Mouse (Mus musculus): ENCODE measurements around the gene Arg1. TPM values are rescaled to one million over a fixed set of nuclear protein-coding genes. Genes with fewer than 3 reads are reported as not detected.

The Arg1 gene
- polyA plus RNA-seq (2014; fragmentation: Nextera tagmentation; extraction: Ambion mirVana): 4.3 and 4.8 TPM in 2 replicates

DNA sequence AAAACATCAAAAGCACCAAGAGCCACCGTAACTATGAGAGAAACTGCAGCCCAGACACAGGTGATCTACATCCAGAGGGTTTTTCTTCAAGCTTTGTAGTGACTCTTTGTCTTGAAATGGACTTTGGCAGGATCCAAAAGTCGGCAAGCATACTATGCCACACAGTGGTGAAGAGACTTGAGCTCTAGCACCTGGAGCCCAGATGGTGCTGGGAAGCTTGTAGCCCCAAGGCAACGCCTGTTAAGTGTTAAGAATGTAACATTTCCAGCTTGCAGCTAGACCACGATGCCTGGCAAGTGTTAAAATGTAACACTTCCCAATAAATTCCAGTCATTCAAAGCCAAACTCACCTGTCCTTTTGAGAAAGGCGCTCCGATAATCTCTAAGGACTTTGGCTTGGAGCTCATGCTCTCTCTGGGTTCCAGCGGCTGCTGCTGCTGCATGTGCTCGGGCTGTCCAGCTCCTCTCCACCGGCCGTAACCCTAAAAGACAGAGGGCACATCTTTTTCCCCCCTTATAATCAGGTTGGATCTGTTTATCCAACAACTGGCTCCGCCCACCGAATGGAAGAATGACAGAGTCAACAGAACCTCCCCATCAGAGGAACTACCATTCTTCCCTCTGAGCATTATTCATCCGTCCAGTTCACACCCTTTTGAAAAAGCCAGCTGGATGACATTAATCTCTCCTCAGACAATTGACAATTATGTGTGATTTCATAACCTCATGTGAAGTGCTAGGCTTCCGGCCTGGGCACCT is at the start of gene Arg1:
TSS of gene Arg1 (minus strand) at position 523 of the 759 bp plus-strand sequence.
- H3K9ac ChIP-seq (ENCODE audit: low read length): no peak within 1 kb of the TSS
- H3K4me2 ChIP-seq (ENCODE audit: low read length): peak within 1 kb of the TSS; percentile 42
- H3K4me3 ChIP-seq (ENCODE audit: low read depth, low read length): 0 out of 2 replicates have a peak within 1 kb of the TSS, but pooled peaks have one; percentile 2
- no peaks in the 10 kb centered on the region for H3K9me3 ChIP-seq (ENCODE audit: control insufficient read depth, low read length)
- H3K36me3 ChIP-seq (ENCODE audit: control insufficient read depth, insufficient read depth, low read length): no peaks in the 10 kb centered on the region
- H3K4me1 ChIP-seq (replicated peaks; ENCODE audit: control insufficient read depth, insufficient read depth, low read length): peaks cover 10% of the 10 kb centered on the region
- no peak within 1 kb of the TSS for H3K27ac ChIP-seq (ENCODE audit: low read depth)
- no peaks in the 10 kb centered on the region for H3K27me3 ChIP-seq (replicated peaks; ENCODE audit: control insufficient read depth, insufficient read depth, low read length)
- WGBS: 18% methylated on average over 14 of the region's 14 CpGs
- ATAC-seq (replicated peaks; ENCODE audit: low FRiP score, low TSS enrichment, low read depth): peak; percentile 66; the same call in 1 of the 2 replicates
- peak; percentile 65 for DNase-seq (ENCODE audit: low spot score)

DNA sequence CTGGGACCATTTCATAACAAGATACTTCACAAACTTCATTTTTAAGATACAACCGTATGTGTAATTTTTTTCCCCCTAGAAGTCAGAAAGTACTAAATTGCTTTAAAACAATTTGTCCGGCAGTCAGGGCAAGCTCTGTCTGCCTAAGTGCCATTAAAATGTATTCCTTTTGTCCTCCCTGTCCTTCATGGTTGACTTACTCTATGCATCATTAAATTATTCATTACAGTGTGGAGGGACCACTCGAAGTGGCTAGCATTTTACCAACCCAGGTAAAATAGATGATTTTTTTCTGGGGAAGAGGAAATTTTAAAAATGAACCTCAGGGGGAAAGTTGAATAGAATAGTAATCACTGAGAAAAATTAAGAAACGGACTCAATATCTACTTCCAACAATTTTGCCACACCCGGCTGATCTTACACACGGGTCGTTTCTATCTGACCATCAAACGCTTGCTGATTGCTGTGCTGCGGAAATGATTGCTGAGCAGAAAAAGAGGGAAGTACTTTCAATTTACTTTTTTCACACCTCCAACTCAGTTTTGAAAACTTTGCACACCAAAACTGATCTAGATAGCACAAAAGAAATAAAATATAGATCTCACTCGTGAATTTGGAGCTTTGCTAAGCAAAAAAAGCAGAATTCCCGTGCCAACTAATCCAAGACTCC is 46.7 kb upstream of the Arg1 start:
- Histone ChIP-seq H3K4me3 (ENCODE audit: low read depth, low read length) (no peak overlapping the region), H3K27ac (ENCODE audit: low read depth) (no peak overlapping the region), H3K36me3 (ENCODE audit: control insufficient read depth, insufficient read depth, low read length) (no peaks in the 10 kb centered on the region), H3K9ac (ENCODE audit: low read length) (no peak overlapping the region), H3K9me3 (ENCODE audit: control insufficient read depth, low read length) (no peaks in the 10 kb centered on the region), H3K4me2 (ENCODE audit: low read length) (no peak overlapping the region), H3K27me3 (replicated peaks; ENCODE audit: control insufficient read depth, insufficient read depth, low read length) (no peaks in the 10 kb centered on the region), H3K4me1 (replicated peaks; ENCODE audit: control insufficient read depth, insufficient read depth, low read length) (peaks cover 10% of the 10 kb centered on the region)
- DNase-seq (ENCODE audit: low spot score) (no peak), ATAC-seq (replicated peaks; ENCODE audit: low FRiP score, low TSS enrichment, low read depth) (no peak)
- WGBS: 88% methylated on average over 11 of the region's 11 CpGs

DNA sequence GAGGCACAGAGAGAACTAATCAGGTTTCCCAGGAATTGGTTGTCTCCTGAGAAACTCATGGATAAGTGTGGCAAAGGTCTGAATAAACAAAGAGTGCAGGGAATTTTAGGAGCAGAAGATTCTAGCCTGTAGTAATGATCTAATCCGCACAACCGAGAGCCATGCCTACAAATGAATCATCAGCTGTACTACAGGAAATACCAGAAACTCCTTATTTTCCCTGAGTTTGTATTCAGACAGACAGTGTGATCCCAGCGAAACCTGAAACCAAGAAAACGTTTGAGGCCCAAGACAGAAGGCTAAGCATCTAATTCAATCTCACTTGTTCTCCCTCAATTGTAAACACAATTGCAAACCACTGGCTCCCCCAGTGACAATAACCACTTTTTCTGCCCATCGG is 46.1 kb upstream of the Arg1 start:
- no peaks in the 10 kb centered on the region for H3K9me3 ChIP-seq (ENCODE audit: control insufficient read depth, low read length)
- H3K27ac ChIP-seq (ENCODE audit: low read depth): peak overlapping the region; percentile 6; the same call in 1 of the 2 replicates
- no peaks in the 10 kb centered on the region for H3K36me3 ChIP-seq (ENCODE audit: control insufficient read depth, insufficient read depth, low read length)
- ATAC-seq (replicated peaks; ENCODE audit: low FRiP score, low TSS enrichment, low read depth) (no peak), DNase-seq (ENCODE audit: low spot score) (no peak)
- no peak overlapping the region for H3K4me3 ChIP-seq (ENCODE audit: low read depth, low read length)
- 32% methylated on average over 5 of the region's 5 CpGs for WGBS
- no peak overlapping the region for H3K9ac ChIP-seq (ENCODE audit: low read length)
- H3K27me3 ChIP-seq (replicated peaks; ENCODE audit: control insufficient read depth, insufficient read depth, low read length): no peaks in the 10 kb centered on the region
- H3K4me2 ChIP-seq (ENCODE audit: low read length): no peak overlapping the region
- peaks cover 10% of the 10 kb centered on the region for H3K4me1 ChIP-seq (replicated peaks; ENCODE audit: control insufficient read depth, insufficient read depth, low read length)

DNA sequence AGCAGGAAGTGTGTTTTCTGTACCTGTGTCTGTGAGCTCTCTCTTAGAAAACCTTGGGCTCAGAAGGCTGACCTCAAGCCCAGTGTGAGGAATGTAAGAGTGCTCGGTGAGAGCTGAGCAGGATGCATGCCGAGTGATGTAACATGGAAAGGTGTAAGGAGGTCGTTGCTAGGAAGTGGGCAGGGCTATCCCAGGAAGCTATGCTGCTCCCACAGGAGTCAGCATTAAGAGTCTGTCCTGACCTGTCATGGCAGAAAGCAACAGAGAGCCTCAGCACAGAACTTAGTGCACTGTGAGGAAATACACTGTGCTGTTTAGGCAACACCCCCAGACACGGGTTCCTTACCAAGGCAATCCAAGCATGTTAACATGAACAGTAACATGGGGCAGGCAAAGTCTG is 45.6 kb upstream of the Arg1 start:
- WGBS: 14% methylated on average over 4 of the region's 4 CpGs
- H3K9me3 ChIP-seq (ENCODE audit: control insufficient read depth, low read length): no peaks in the 10 kb centered on the region
- no peak overlapping the region for H3K4me2 ChIP-seq (ENCODE audit: low read length)
- no peak overlapping the region for H3K4me3 ChIP-seq (ENCODE audit: low read depth, low read length)
- peaks cover 10% of the 10 kb centered on the region for H3K4me1 ChIP-seq (replicated peaks; ENCODE audit: control insufficient read depth, insufficient read depth, low read length)
- no peaks in the 10 kb centered on the region for H3K36me3 ChIP-seq (ENCODE audit: control insufficient read depth, insufficient read depth, low read length)
- H3K27me3 ChIP-seq (replicated peaks; ENCODE audit: control insufficient read depth, insufficient read depth, low read length): no peaks in the 10 kb centered on the region
- peak overlapping the region; percentile 6; the same call in 1 of the 2 replicates for H3K27ac ChIP-seq (ENCODE audit: low read depth)
- no peak overlapping the region for H3K9ac ChIP-seq (ENCODE audit: low read length)
- no peak for DNase-seq (ENCODE audit: low spot score)
- ATAC-seq (replicated peaks; ENCODE audit: low FRiP score, low TSS enrichment, low read depth): no peak; the same call in 1 of the 2 replicates

DNA sequence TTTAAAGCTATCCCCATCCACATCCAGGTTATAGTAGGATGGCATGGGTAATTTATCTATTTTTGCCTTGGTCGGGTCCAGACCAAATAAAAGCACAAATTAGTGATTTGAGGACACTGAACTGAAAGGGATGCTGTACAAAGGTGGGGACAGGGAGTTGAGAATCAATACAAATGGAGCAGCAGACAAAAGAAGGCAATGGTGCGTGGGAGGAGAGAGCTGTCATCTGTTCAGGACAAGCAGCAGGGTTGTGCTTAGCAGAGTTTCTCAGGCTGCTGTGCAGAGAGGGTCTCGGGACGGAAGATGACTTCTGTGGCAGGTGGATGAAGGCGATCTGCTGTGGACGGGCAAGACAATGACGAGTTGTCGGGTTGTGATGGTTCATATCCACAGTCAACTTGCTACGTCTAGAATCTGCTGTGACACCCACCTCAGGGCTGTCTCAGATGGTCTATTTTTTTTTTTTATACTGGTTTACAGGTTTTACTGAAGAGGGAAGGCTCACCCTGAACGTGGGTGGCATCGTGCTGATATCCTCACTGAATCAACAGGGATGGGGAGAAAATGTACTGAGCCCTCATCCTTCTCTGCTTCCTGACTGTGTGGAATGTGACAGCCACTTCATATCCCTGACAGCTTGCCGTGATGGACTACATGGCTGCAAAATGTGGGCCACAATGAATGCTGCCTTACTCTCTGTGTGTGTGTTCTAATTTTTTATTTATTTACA is 38.7 kb upstream of the Arg1 start:
- Histone ChIP-seq H3K9ac (ENCODE audit: low read length) (no peak overlapping the region), H3K9me3 (ENCODE audit: control insufficient read depth, low read length) (no peaks in the 10 kb centered on the region), H3K4me3 (ENCODE audit: low read depth, low read length) (no peak overlapping the region), H3K27ac (ENCODE audit: low read depth) (no peak overlapping the region), H3K27me3 (replicated peaks; ENCODE audit: control insufficient read depth, insufficient read depth, low read length) (no peaks in the 10 kb centered on the region), H3K36me3 (ENCODE audit: control insufficient read depth, insufficient read depth, low read length) (no peaks in the 10 kb centered on the region), H3K4me2 (ENCODE audit: low read length) (no peak overlapping the region), H3K4me1 (replicated peaks; ENCODE audit: control insufficient read depth, insufficient read depth, low read length) (no peaks in the 10 kb centered on the region)
- ATAC-seq (replicated peaks; ENCODE audit: low FRiP score, low TSS enrichment, low read depth) (no peak), DNase-seq (ENCODE audit: low spot score) (no peak)
- 75% methylated on average over 12 of the region's 12 CpGs for WGBS

DNA sequence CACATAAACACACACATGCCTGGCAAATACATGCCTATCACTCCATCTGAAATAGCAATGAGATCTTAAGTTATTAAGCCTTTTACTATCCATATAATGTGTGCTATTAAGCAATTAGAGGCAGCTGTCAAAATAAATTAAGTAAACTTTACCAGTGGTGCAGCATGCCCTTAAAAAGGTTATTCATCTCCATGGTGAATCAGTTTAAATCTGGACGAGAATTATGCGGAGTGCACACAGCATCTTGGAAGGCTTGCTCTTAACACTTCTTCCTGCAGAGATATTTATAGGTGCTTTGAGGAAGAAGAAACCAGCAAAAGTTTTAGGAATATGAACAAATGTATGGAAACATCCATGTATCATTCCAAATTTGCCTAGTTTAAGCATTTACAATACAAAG is 34.6 kb upstream of the Arg1 start:
- no peak overlapping the region for H3K4me3 ChIP-seq (ENCODE audit: low read depth, low read length)
- DNase-seq (ENCODE audit: low spot score) (no peak), ATAC-seq (replicated peaks; ENCODE audit: low FRiP score, low TSS enrichment, low read depth) (no peak)
- H3K4me2 ChIP-seq (ENCODE audit: low read length): no peak overlapping the region
- no peak overlapping the region for H3K27ac ChIP-seq (ENCODE audit: low read depth)
- no peak overlapping the region for H3K9ac ChIP-seq (ENCODE audit: low read length)
- no peaks in the 10 kb centered on the region for H3K9me3 ChIP-seq (ENCODE audit: control insufficient read depth, low read length)
- 49% methylated on average over 2 of the region's 2 CpGs for WGBS
- no peaks in the 10 kb centered on the region for H3K36me3 ChIP-seq (ENCODE audit: control insufficient read depth, insufficient read depth, low read length)
- no peaks in the 10 kb centered on the region for H3K27me3 ChIP-seq (replicated peaks; ENCODE audit: control insufficient read depth, insufficient read depth, low read length)
- H3K4me1 ChIP-seq (replicated peaks; ENCODE audit: control insufficient read depth, insufficient read depth, low read length): 0 out of 2 replicates have a peak, but pooled peaks cover 6% of the 10 kb centered on the region

DNA sequence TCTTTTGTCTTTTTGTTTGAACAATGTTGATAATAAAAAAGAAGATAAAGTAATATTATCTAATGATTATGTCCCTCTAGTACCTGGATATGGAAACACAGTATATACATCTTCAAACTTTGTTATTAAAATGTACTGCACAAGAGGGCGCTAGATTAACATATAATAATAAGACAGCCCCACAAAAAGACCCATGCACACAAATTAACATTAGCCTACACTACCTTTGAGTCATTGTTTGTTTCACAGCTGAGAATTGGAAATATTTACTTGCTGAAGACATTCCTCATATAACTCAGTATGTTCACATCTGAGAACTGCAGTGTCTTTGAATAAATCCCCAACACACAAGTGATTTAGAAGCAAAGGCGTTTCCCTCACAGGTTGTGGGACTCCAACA is 33.8 kb upstream of the Arg1 start:
- Histone ChIP-seq H3K27ac (ENCODE audit: low read depth) (no peak overlapping the region), H3K4me3 (ENCODE audit: low read depth, low read length) (no peak overlapping the region), H3K4me1 (replicated peaks; ENCODE audit: control insufficient read depth, insufficient read depth, low read length) (0 out of 2 replicates have a peak, but pooled peaks cover 6% of the 10 kb centered on the region), H3K9ac (ENCODE audit: low read length) (no peak overlapping the region), H3K36me3 (ENCODE audit: control insufficient read depth, insufficient read depth, low read length) (no peaks in the 10 kb centered on the region), H3K9me3 (ENCODE audit: control insufficient read depth, low read length) (no peaks in the 10 kb centered on the region), H3K27me3 (replicated peaks; ENCODE audit: control insufficient read depth, insufficient read depth, low read length) (no peaks in the 10 kb centered on the region), H3K4me2 (ENCODE audit: low read length) (no peak overlapping the region)
- ATAC-seq (replicated peaks; ENCODE audit: low FRiP score, low TSS enrichment, low read depth) (no peak), DNase-seq (ENCODE audit: low spot score) (no peak)
- WGBS: 43% methylated on average over 2 of the region's 2 CpGs

DNA sequence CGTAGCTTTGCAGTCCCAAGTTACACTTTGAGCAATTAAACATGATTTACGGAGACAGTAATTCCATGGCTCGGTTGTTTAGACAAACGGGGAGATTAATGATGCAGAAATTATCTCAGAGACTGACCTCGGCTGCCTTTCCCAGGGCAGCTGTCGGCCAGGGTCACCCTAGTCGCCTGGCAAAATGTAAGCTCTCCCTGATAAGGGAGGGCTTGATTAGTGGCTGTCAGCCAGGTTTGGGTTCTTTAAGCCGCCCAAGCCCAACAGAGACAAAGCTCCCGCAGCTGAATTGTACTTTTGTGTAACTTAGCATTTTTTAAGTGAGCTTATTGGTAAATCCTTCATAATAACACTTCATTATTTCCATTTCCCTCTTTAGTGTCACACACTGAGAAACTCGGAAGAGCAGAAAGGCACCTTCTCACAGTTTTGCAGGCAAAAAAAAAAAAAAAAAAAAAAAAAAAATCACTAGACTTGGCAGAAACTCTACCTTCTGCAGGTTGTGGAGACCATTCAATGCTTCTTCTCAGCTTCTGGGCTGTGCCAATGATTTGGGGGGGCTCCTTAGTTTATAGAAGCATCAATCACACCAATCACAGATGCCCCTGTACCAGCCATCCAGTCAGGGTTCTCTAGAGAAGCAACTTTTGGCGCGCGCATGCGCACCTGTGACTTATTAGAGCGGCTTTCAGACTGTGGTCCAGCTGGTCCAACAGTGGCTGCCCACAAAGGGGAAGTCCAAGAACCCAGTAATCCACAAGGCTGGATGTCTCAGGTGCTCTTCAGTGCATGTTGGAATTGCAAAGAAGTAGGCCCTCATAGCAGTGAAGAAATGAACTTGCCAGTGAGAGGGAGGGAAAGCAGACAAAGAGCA is 32.0 kb upstream of the Arg1 start:
- no peak overlapping the region for H3K27ac ChIP-seq (ENCODE audit: low read depth)
- H3K27me3 ChIP-seq (replicated peaks; ENCODE audit: control insufficient read depth, insufficient read depth, low read length): no peaks in the 10 kb centered on the region
- no peaks in the 10 kb centered on the region for H3K36me3 ChIP-seq (ENCODE audit: control insufficient read depth, insufficient read depth, low read length)
- WGBS: 33% methylated on average over 15 of the region's 15 CpGs
- ATAC-seq (replicated peaks; ENCODE audit: low FRiP score, low TSS enrichment, low read depth) (no peak), DNase-seq (ENCODE audit: low spot score) (no peak)
- H3K4me3 ChIP-seq (ENCODE audit: low read depth, low read length): no peak overlapping the region
- 0 out of 2 replicates have a peak overlapping the region, but pooled peaks have one; percentile 9 for H3K4me2 ChIP-seq (ENCODE audit: low read length)
- H3K9me3 ChIP-seq (ENCODE audit: control insufficient read depth, low read length): no peaks in the 10 kb centered on the region
- H3K9ac ChIP-seq (ENCODE audit: low read length): no peak overlapping the region
- 0 out of 2 replicates have a peak, but pooled peaks cover 6% of the 10 kb centered on the region for H3K4me1 ChIP-seq (replicated peaks; ENCODE audit: control insufficient read depth, insufficient read depth, low read length)
